14 mouse cellular contexts compared by ENCODE assay signal in genomic region chr9:67235441-67236217, GRCm38 (mm10).
DNase-seq lines count a peak whose midpoint lies in the region; ATAC-seq and TF ChIP-seq lines count a peak whose summit lies in the region.
"Had no signal": no experiment of that assay in that cellular context is flagged by ENCODE, and none has a peak within 500 bp of the region (broad histone marks: within the 10 kb centered on the region; RNA-seq: fewer than 3 reads in every experiment).

No protein-coding gene starts in this region.

- H3K4me3 ChIP-seq in embryonic facial prominence, embryonic 13.5 days: no peak overlapping the region
- no peak overlapping the region for H3K4me3 ChIP-seq in embryonic facial prominence, embryonic 10.5 days
- H3K4me3 ChIP-seq in intestine, embryonic 14.5 days (ENCODE audit: low read depth, low read length): no peak overlapping the region
- H3K4me3 ChIP-seq in kidney, embryonic 16.5 days (ENCODE audit: low read length): no peak overlapping the region
- H3K4me3 ChIP-seq in small intestine, adult 2 months (ENCODE audit: low read depth, low read length): no peak overlapping the region
- H3K4me3 ChIP-seq: heart, adult 2 months; limb, embryonic 12.5 days had no signal

- no peaks in the 10 kb centered on the region for H3K9me3 ChIP-seq in embryonic facial prominence, embryonic 13.5 days
- no peaks in the 10 kb centered on the region for H3K9me3 ChIP-seq in embryonic facial prominence, embryonic 10.5 days
- H3K9me3 ChIP-seq in intestine, embryonic 14.5 days (ENCODE audit: control insufficient read depth, low read length): no peaks in the 10 kb centered on the region
- no peaks in the 10 kb centered on the region for H3K9me3 ChIP-seq in kidney, embryonic 16.5 days (ENCODE audit: low read length)
- H3K9me3 ChIP-seq: limb, embryonic 12.5 days had no signal

- no peaks in the 10 kb centered on the region for H3K27me3 ChIP-seq in embryonic facial prominence, embryonic 13.5 days
- no peaks in the 10 kb centered on the region for H3K27me3 ChIP-seq in embryonic facial prominence, embryonic 10.5 days (replicated peaks; ENCODE audit: low read depth, poor library complexity, severe bottlenecking)
- no peaks in the 10 kb centered on the region for H3K27me3 ChIP-seq in intestine, embryonic 14.5 days (replicated peaks; ENCODE audit: control insufficient read depth, insufficient read depth, low read length)
- H3K27me3 ChIP-seq in kidney, embryonic 16.5 days (ENCODE audit: insufficient read depth, low read length): no peaks in the 10 kb centered on the region
- no peaks in the 10 kb centered on the region for H3K27me3 ChIP-seq in small intestine, adult 2 months (ENCODE audit: control insufficient read depth, insufficient read depth, low read length)
- H3K27me3 ChIP-seq: limb, embryonic 12.5 days had no signal

- ATAC-seq in embryonic facial prominence, embryonic 13.5 days (ENCODE audit: insufficient number of reproducible peaks, insufficient read depth, low FRiP score, low TSS enrichment, low read depth): no peak
- 0 out of 2 replicates have a peak, but pooled peaks have one; percentile 53 for ATAC-seq in intestine, embryonic 14.5 days (replicated peaks; ENCODE audit: low FRiP score, low TSS enrichment, low read depth)
- peak; percentile 51; the same call in 1 of the 2 replicates for ATAC-seq in kidney, embryonic 16.5 days (ENCODE audit: low FRiP score, low TSS enrichment)
- ATAC-seq in erythroid progenitor cell, adult 5-6 weeks (replicated peaks; ENCODE audit: low FRiP score, poor library complexity, severe bottlenecking): no peak
- no peak for ATAC-seq in cerebellum, adult (ENCODE audit: insufficient number of reproducible peaks, low FRiP score, low TSS enrichment)
- ATAC-seq: inflammation-experienced regulatory T-cells, adult 6 months had no signal

- peak overlapping the region; percentile 39; the same call in 1 of the 2 replicates for H3K27ac ChIP-seq in embryonic facial prominence, embryonic 13.5 days
- no peak overlapping the region for H3K27ac ChIP-seq in embryonic facial prominence, embryonic 10.5 days (replicated peaks)
- peak overlapping the region; percentile 64 for H3K27ac ChIP-seq in intestine, embryonic 14.5 days (ENCODE audit: low read depth)
- H3K27ac ChIP-seq in kidney, embryonic 16.5 days (ENCODE audit: low read length): peak overlapping the region; percentile 65
- peak overlapping the region; percentile 45; the same call in 1 of the 2 replicates for H3K27ac ChIP-seq in small intestine, adult 2 months (ENCODE audit: insufficient read depth, low read depth, low read length)
- H3K27ac ChIP-seq: heart, adult 2 months; limb, embryonic 12.5 days had no signal

- no peak for TF ChIP-seq CTCF in small intestine, adult 2 months (IDR thresholded peaks at IDR 0.05; ENCODE audit: extremely low read depth, insufficient read length, insufficient replicate concordance, low read depth, low read length)

- TF ChIP-seq POLR2A in small intestine, adult 2 months (IDR thresholded peaks at IDR 0.05; ENCODE audit: low read depth, low read length): no peak

- no peak for DNase-seq in embryonic facial prominence, embryonic 10.5 days (ENCODE audit: low spot score)
- DNase-seq in intestine, embryonic 14.5 days (ENCODE audit: low spot score): no peak
- DNase-seq in heart, postnatal 4 days: no peak
- DNase-seq: cerebellum, postnatal 25 days; heart, adult 2 months; right cerebral cortex, adult 18-20 months; thymus, postnatal 14 days had no signal

- H3K4me2 ChIP-seq in embryonic facial prominence, embryonic 13.5 days: no peak overlapping the region
- H3K4me2 ChIP-seq in intestine, embryonic 14.5 days (ENCODE audit: low read length): peak overlapping the region; percentile 16; the same call in 1 of the 2 replicates
- H3K4me2 ChIP-seq in kidney, embryonic 16.5 days (replicated peaks; ENCODE audit: low read depth, low read length): peak overlapping the region; percentile 25; the same call in 1 of the 2 replicates
- H3K4me2 ChIP-seq: limb, embryonic 12.5 days had no signal

- H3K9ac ChIP-seq in embryonic facial prominence, embryonic 13.5 days: no peak overlapping the region
- H3K9ac ChIP-seq in intestine, embryonic 14.5 days (ENCODE audit: low read length): no peak overlapping the region
- no peak overlapping the region for H3K9ac ChIP-seq in kidney, embryonic 16.5 days (replicated peaks; ENCODE audit: low read length)
- H3K9ac ChIP-seq: limb, embryonic 12.5 days had no signal

- peaks cover 14% of the 10 kb centered on the region; the same call in 1 of the 2 replicates for H3K4me1 ChIP-seq in embryonic facial prominence, embryonic 13.5 days
- H3K4me1 ChIP-seq in embryonic facial prominence, embryonic 10.5 days: peaks cover 10% of the 10 kb centered on the region
- peaks cover 16% of the 10 kb centered on the region for H3K4me1 ChIP-seq in intestine, embryonic 14.5 days (replicated peaks; ENCODE audit: control insufficient read depth, insufficient read depth, low read length)
- H3K4me1 ChIP-seq in kidney, embryonic 16.5 days (ENCODE audit: insufficient read depth, low read length): peaks cover 11% of the 10 kb centered on the region
- H3K4me1 ChIP-seq in small intestine, adult 2 months (ENCODE audit: control insufficient read depth, insufficient read depth, insufficient read length, low read length): peaks cover 3% of the 10 kb centered on the region; the same call in 1 of the 2 replicates

- 56% methylated on average over 12 of the region's 12 CpGs for WGBS in embryonic facial prominence, embryonic 13.5 days
- 77% methylated on average over 12 of the region's 12 CpGs for WGBS in embryonic facial prominence, embryonic 10.5 days
- WGBS in intestine, embryonic 14.5 days: 19% methylated on average over 12 of the region's 12 CpGs
- 21% methylated on average over 12 of the region's 12 CpGs for WGBS in kidney, embryonic 16.5 days
- 10% methylated on average over 12 of the region's 12 CpGs for WGBS in small intestine, adult 2 months

- peaks cover 18% of the 10 kb centered on the region for H3K36me3 ChIP-seq in embryonic facial prominence, embryonic 13.5 days
- peaks cover 17% of the 10 kb centered on the region for H3K36me3 ChIP-seq in embryonic facial prominence, embryonic 10.5 days (replicated peaks)
- H3K36me3 ChIP-seq in intestine, embryonic 14.5 days (ENCODE audit: control insufficient read depth, insufficient read depth, low read length): peaks cover 13% of the 10 kb centered on the region; the same call in 1 of the 2 replicates
- 0 out of 2 replicates have a peak, but pooled peaks cover 5% of the 10 kb centered on the region for H3K36me3 ChIP-seq in kidney, embryonic 16.5 days (ENCODE audit: insufficient read depth, low read length)
- no peaks in the 10 kb centered on the region for H3K36me3 ChIP-seq in small intestine, adult 2 months (ENCODE audit: control insufficient read depth, insufficient read depth, low read length)

Comparison
In these comparisons a context has a peak if more than half of its experiments do, and no peak if none do; other contexts are left out.
1. ATAC-seq: peak in intestine, embryonic 14.5 days (single experiment) and kidney, embryonic 16.5 days (single experiment); none in embryonic facial prominence, embryonic 13.5 days (single experiment), erythroid progenitor cell, adult 5-6 weeks (single experiment) and cerebellum, adult (single experiment).